Mouse (Mus musculus) layer of hippocampus, postnatal 36 days (tissue): ENCODE data around the gene Fam114a2. TPM values are rescaled to one million over a fixed set of nuclear protein-coding genes. Genes with fewer than 3 reads are reported as not detected.

Source experiments
- total RNA-seq, 2 experiments: library from RNA; stranded (reverse); gene quantifications; 2 replicates each; pipeline ENCODE4 v1.2.3; 2021

Gene Fam114a2
- total RNA-seq, 2 experiments from 2014 or later: 34.9 to 39.9 TPM

Other genes with a start within 250 kb of the Fam114a2 start
- gene Mfap3, start within 50 bp of the Fam114a2 start, total RNA-seq: 10 to 100 TPM; 28.7 to 34.8 TPM
- gene Galnt10, start 126.8 kb upstream of the Fam114a2 start, total RNA-seq: 1 to 10 TPM; 6.9 to 7.3 TPM